Mouse (Mus musculus) limb, embryonic 14.5 days (tissue): Measurements from ENCODE around the gene Npff. TPM values are rescaled to one million over a fixed set of nuclear protein-coding genes. Genes with fewer than 3 reads are reported as not detected.

Experiments used
- ATAC-seq: fragments of 200-750 bp; cut with Nextera tagmentation; 2 replicates; pipeline ENCODE4 v1.8.0; 2017; ENCODE audit warnings: low read depth, moderate number of reproducible peaks, moderate TSS enrichment; ENCODE audit not compliant: low FRiP score
- DNase-seq: peaks from one replicate; pipeline ENCODE4 v3.0.0-alpha.2; 2015; ENCODE audit warnings: low spot score
- H3K27ac ChIP-seq: fragments of 300-500 bp; sonication (generic); replicated peaks from 2 replicates; pipeline ENCODE4 v1.5.1; 2014; ENCODE audit warnings: low read depth, mild to moderate bottlenecking, low read length, moderate library complexity, mixed read lengths
- H3K27me3 ChIP-seq: fragments of 300-500 bp; sonication (generic); 2 replicates; pipeline ENCODE4 v1.6.1; 2014; ENCODE audit warnings: low read length, mixed read lengths; ENCODE audit not compliant: control insufficient read depth, insufficient read depth
- H3K36me3 ChIP-seq: fragments of 300-500 bp; sonication (generic); 2 replicates; pipeline ENCODE4 v1.6.1; 2014; ENCODE audit warnings: mild to moderate bottlenecking, low read length, moderate library complexity, mixed read lengths; ENCODE audit not compliant: control insufficient read depth, insufficient read depth
- H3K4me1 ChIP-seq: fragments of 300-500 bp; sonication (generic); 2 replicates; pipeline ENCODE4 v1.6.1; 2014; ENCODE audit warnings: antibody characterized with exemption, low read length, mixed read lengths; ENCODE audit not compliant: control insufficient read depth, insufficient read depth
- H3K4me2 ChIP-seq: fragments of 300-500 bp; sonication (generic); replicated peaks from 2 replicates; pipeline ENCODE4 v1.6.1; 2014; ENCODE audit warnings: low read depth, mild to moderate bottlenecking, low read length, moderate library complexity; ENCODE audit not compliant: severe bottlenecking
- H3K4me3 ChIP-seq: fragments of 300-500 bp; sonication (generic); replicated peaks from 2 replicates; pipeline ENCODE4 v1.5.1; 2014; ENCODE audit warnings: low read length
- H3K9ac ChIP-seq: fragments of 300-500 bp; sonication (generic); 2 replicates; pipeline ENCODE4 v1.6.1; 2014; ENCODE audit warnings: mild to moderate bottlenecking, low read depth, low read length, moderate library complexity; ENCODE audit not compliant: severe bottlenecking
- H3K9me3 ChIP-seq: fragments of 300-500 bp; sonication (generic); 2 replicates; pipeline ENCODE4 v1.6.1; 2016; ENCODE audit warnings: low read length; ENCODE audit not compliant: control insufficient read depth
- POLR2A ChIP-seq: fragments of 200-500 bp; IDR thresholded peaks from 2 replicates; pipeline ENCODE4 v1.8.0; 2012; ENCODE audit warnings: inconsistent platforms, mild to moderate bottlenecking, moderate library complexity, borderline replicate concordance; ENCODE audit not compliant: insufficient read depth, insufficient read length; ENCODE audit errors: extremely low read depth
- WGBS: fragments of 180-500 bp; shearing (Covaris S2); extraction: QIAGEN DNeasy Blood & Tissue Kit; methylation state at CpG from one replicate; pipeline ENCODE4 v1.1.7; 2014; 5-methylcytosine and 5-hydroxymethylcytosine counted together
- polyA plus RNA-seq, 2 experiments: library from polyadenylated mRNA; depleted of rRNA in 1 of 2; stranded (reverse) in 1 of 2; unstranded in 1 of 2; fragments of >200 nt; fragmentation: Nextera tagmentation in 1 of 2; extraction: Ambion mirVana in 1 of 2; gene quantifications; 2 replicates each; pipeline versions ENCODE4 v1.2.1 to v1.2.3; 2012 to 2014

The Npff gene
- polyA plus RNA-seq, 2 experiments = 2.5 to 13.7 TPM

- H3K36me3 ChIP-seq = peaks cover 98% of the 10 kb centered on the region
- H3K4me1 ChIP-seq = no peaks in the 10 kb centered on the region
- H3K27ac ChIP-seq = no peak overlapping the region
- 92% methylated on average over 6 of the region's 6 CpGs for WGBS
- no peak overlapping the region for H3K9ac ChIP-seq
- H3K27me3 ChIP-seq = no peaks in the 10 kb centered on the region
- no peaks in the 10 kb centered on the region for H3K9me3 ChIP-seq
- no peak for ATAC-seq
- H3K4me3 ChIP-seq = no peak overlapping the region
- DNase-seq = no peak
- no peak for TF ChIP-seq POLR2A
- no peak overlapping the region for H3K4me2 ChIP-seq
Measured at GRCm38 (mm10) chr15:102499851-102500250, 24.9 kb downstream of the Npff start.

GRCm38 (mm10) chr15:102499370-102499769, 25.4 kb downstream of the Npff start:
- Histone ChIP-seq H3K36me3 (peaks cover 98% of the 10 kb centered on the region), H3K9ac (no peak overlapping the region), H3K27me3 (no peaks in the 10 kb centered on the region), H3K4me3 (no peak overlapping the region), H3K4me1 (no peaks in the 10 kb centered on the region), H3K27ac (no peak overlapping the region), H3K9me3 (no peaks in the 10 kb centered on the region), H3K4me2 (no peak overlapping the region)
- TF ChIP-seq POLR2A = no peak
- DNase-seq = no peak
- WGBS = 75% methylated on average over 3 of the region's 3 CpGs
- no peak for ATAC-seq

- no peak for DNase-seq
- Histone ChIP-seq H3K9me3 (no peaks in the 10 kb centered on the region), H3K4me1 (no peaks in the 10 kb centered on the region), H3K27me3 (no peaks in the 10 kb centered on the region), H3K36me3 (peaks cover 98% of the 10 kb centered on the region), H3K27ac (no peak overlapping the region), H3K4me2 (no peak overlapping the region), H3K4me3 (no peak overlapping the region), H3K9ac (no peak overlapping the region)
- TF ChIP-seq POLR2A = no peak
- ATAC-seq = no peak
- 86% methylated on average over 3 of the region's 3 CpGs for WGBS
Measured at GRCm38 (mm10) chr15:102498322-102498721, 26.4 kb downstream of the Npff start.

- no peak overlapping the region for H3K27ac ChIP-seq
- DNase-seq = no peak
- no peaks in the 10 kb centered on the region for H3K4me1 ChIP-seq
- H3K4me2 ChIP-seq = no peak overlapping the region
- no peak overlapping the region for H3K4me3 ChIP-seq
- H3K9ac ChIP-seq = no peak overlapping the region
- no peaks in the 10 kb centered on the region for H3K9me3 ChIP-seq
- no peaks in the 10 kb centered on the region for H3K27me3 ChIP-seq
- ATAC-seq = no peak
- no peak for TF ChIP-seq POLR2A
- H3K36me3 ChIP-seq = peaks cover 92% of the 10 kb centered on the region
- 75% methylated on average over 1 of the region's 1 CpGs for WGBS
Measured at GRCm38 (mm10) chr15:102487664-102488063, 37.1 kb downstream of the Npff start.

- Histone ChIP-seq H3K9me3 (no peaks in the 10 kb centered on the region), H3K36me3 (peaks cover 93% of the 10 kb centered on the region), H3K9ac (no peak overlapping the region), H3K27ac (no peak overlapping the region), H3K4me1 (no peaks in the 10 kb centered on the region), H3K4me2 (no peak overlapping the region), H3K4me3 (no peak overlapping the region), H3K27me3 (no peaks in the 10 kb centered on the region)
- WGBS = 92% methylated on average over 12 of the region's 12 CpGs
- no peak for DNase-seq
- TF ChIP-seq POLR2A = no peak
- no peak for ATAC-seq
Measured at GRCm38 (mm10) chr15:102485853-102486252, 38.9 kb downstream of the Npff start.

GRCm38 (mm10) chr15:102483136-102483535, 41.6 kb downstream of the Npff start:
- Histone ChIP-seq H3K9ac (no peak overlapping the region), H3K9me3 (no peaks in the 10 kb centered on the region), H3K4me1 (no peaks in the 10 kb centered on the region), H3K4me2 (no peak overlapping the region), H3K27ac (no peak overlapping the region), H3K36me3 (peaks cover 90% of the 10 kb centered on the region), H3K4me3 (no peak overlapping the region), H3K27me3 (no peaks in the 10 kb centered on the region)
- 92% methylated on average over 3 of the region's 3 CpGs for WGBS
- no peak for TF ChIP-seq POLR2A
- DNase-seq (no peak), ATAC-seq (no peak)
